1 mouse cellular context compared by ENCODE assay signal in the genomic region with DNA sequence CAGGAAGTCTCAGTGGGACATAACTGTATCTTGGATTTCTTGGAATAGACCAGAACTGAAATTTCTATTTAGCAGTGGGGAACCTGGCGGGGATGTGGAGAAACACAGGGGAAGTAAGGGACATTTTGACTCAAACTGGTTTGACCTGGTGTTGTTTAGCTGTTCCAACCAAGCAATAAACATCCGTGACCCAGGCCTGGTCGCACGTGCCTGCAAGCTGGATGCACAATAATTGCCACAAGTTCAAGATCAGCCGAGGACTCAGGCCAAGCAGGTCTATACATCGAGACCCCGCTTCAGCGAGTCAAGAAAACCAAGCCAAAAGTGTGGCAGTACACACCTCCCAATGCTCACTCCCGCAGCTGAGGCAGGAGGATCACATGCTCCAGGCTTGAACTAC.
A peak's percentile ranks its signal among the peaks of the same experiment; 100 is the strongest.
TF ChIP-seq lines count a peak whose summit lies in the region.

No protein-coding gene starts in this region.

TF ChIP-seq in CH12.LX, 34 proteins besides CTCF, POLR2A, EP300 and RAD21:
- TF ChIP-seq BHLHE40 (IDR thresholded peaks at IDR 0.05; ENCODE audit: low read depth, low read length): peak; percentile 79
- no peak for TF ChIP-seq MYC (IDR thresholded peaks at IDR 0.05; ENCODE audit: low read depth, low read length)
- 0 out of 2 replicates have a peak, but pooled peaks have one; percentile 7 for TF ChIP-seq NRF1 (IDR thresholded peaks at IDR 0.05; ENCODE audit: low read depth, low read length)
- TF ChIP-seq RCOR1 (conservative IDR thresholded peaks at IDR 0.05; ENCODE audit: low read depth, low read length): 0 out of 2 replicates have a peak, but pooled peaks have one; percentile 4
